Mouse (Mus musculus): ENCODE results near the gene Myl3. TPM values are rescaled to one million over a fixed set of nuclear protein-coding genes. Genes with fewer than 3 reads are reported as not detected.

Gene Myl3
- polyA plus RNA-seq, 1 experiment from 2014 or later = 0.72 TPM

Other genes starting within 250 kb of the Myl3 start
- 59.6 and 61.7 TPM in 2 replicates for gene Setd2, start 209.3 kb upstream of the Myl3 start, polyA plus RNA-seq (2014; fragmentation: Nextera tagmentation; extraction: Ambion mirVana)
- 17.6 and 19.4 TPM in 2 replicates for gene Nradd, start 117.4 kb upstream of the Myl3 start, polyA plus RNA-seq (2014; fragmentation: Nextera tagmentation; extraction: Ambion mirVana)
- 4.3 and 4.5 TPM in 2 replicates for gene Nbeal2, start 87.7 kb upstream of the Myl3 start, polyA plus RNA-seq (2014; fragmentation: Nextera tagmentation; extraction: Ambion mirVana)
- gene Ccdc12, start 85.4 kb upstream of the Myl3 start, polyA plus RNA-seq (2014; fragmentation: Nextera tagmentation; extraction: Ambion mirVana) = 138 TPM in 2 replicates
- 19.0 and 19.8 TPM in 2 replicates for gene Pth1r, start 5.3 kb downstream of the Myl3 start, polyA plus RNA-seq (2014; fragmentation: Nextera tagmentation; extraction: Ambion mirVana)
- gene Prss42, start 56.3 kb downstream of the Myl3 start, polyA plus RNA-seq (2014; fragmentation: Nextera tagmentation; extraction: Ambion mirVana) = 0.16 TPM in 1 of 2 replicates, not detected in the other
- not detected in 2 replicates for gene Prss44, start 72.1 kb downstream of the Myl3 start, polyA plus RNA-seq (2014; fragmentation: Nextera tagmentation; extraction: Ambion mirVana)
- gene Prss43, start 84.8 kb downstream of the Myl3 start, polyA plus RNA-seq (2014; fragmentation: Nextera tagmentation; extraction: Ambion mirVana) = not detected in 2 replicates
- gene Prss45, start 92.7 kb downstream of the Myl3 start, polyA plus RNA-seq (2014; fragmentation: Nextera tagmentation; extraction: Ambion mirVana) = not detected in 2 replicates
- gene Prss46, start 102.6 kb downstream of the Myl3 start, polyA plus RNA-seq (2014; fragmentation: Nextera tagmentation; extraction: Ambion mirVana) = not detected in 2 replicates
- 0.55 TPM in 1 of 2 replicates, not detected in the other for gene Prss50, start 116.1 kb downstream of the Myl3 start, polyA plus RNA-seq (2014; fragmentation: Nextera tagmentation; extraction: Ambion mirVana)
- 4.9 and 5.8 TPM in 2 replicates for gene Als2cl, start 138.0 kb downstream of the Myl3 start, polyA plus RNA-seq (2014; fragmentation: Nextera tagmentation; extraction: Ambion mirVana)
- gene Tmie, start 138.3 kb downstream of the Myl3 start, polyA plus RNA-seq (2014; fragmentation: Nextera tagmentation; extraction: Ambion mirVana) = 0.38 and 0.67 TPM in 2 replicates
- not detected in 2 replicates for gene Fam240a, start 175.0 kb downstream of the Myl3 start, polyA plus RNA-seq (2014; fragmentation: Nextera tagmentation; extraction: Ambion mirVana)
- not detected in 2 replicates for gene Tdgf1, start 204.3 kb downstream of the Myl3 start, polyA plus RNA-seq (2014; fragmentation: Nextera tagmentation; extraction: Ambion mirVana)
- not detected in 2 replicates for gene Lrrc2, start 209.7 kb downstream of the Myl3 start, polyA plus RNA-seq (2014; fragmentation: Nextera tagmentation; extraction: Ambion mirVana)
- gene Rtp3, start 248.7 kb downstream of the Myl3 start, polyA plus RNA-seq (2014; fragmentation: Nextera tagmentation; extraction: Ambion mirVana) = 0.38 TPM in 1 of 2 replicates, not detected in the other